Mouse (Mus musculus): Measurements from ENCODE around the gene Ctbp1. TPM values are rescaled to one million over a fixed set of nuclear protein-coding genes. Genes with fewer than 3 reads are reported as not detected.

The Ctbp1 gene
- polyA plus RNA-seq, 1 experiment = 98.6 TPM

GRCm38 (mm10) chr5:33203171-33203565 lies 71.6 kb downstream of the Ctbp1 start:
- 70% methylated on average over 6 of the region's 6 CpGs for WGBS
- Histone ChIP-seq H3K27ac (ENCODE audit: control insufficient read depth, insufficient read depth, low read depth, low read length, poor library complexity) (no peak overlapping the region), H3K4me3 (replicated peaks; ENCODE audit: control insufficient read depth, low read depth, low read length) (no peak overlapping the region), H3K4me1 (ENCODE audit: control insufficient read depth, insufficient read depth, low read length) (no peaks in the 10 kb centered on the region)
- TF ChIP-seq POLR2A (IDR thresholded peaks at IDR 0.05; ENCODE audit: borderline replicate concordance, control insufficient read depth, low read depth, low read length) (no peak), CTCF (IDR thresholded peaks at IDR 0.05; ENCODE audit: control insufficient read depth, insufficient read depth, low read length) (no peak)

GRCm38 (mm10) chr5:33202516-33203170 lies 72.2 kb downstream of the Ctbp1 start:
- H3K4me3 ChIP-seq (replicated peaks; ENCODE audit: control insufficient read depth, low read depth, low read length) = no peak overlapping the region
- no peak overlapping the region for H3K27ac ChIP-seq (ENCODE audit: control insufficient read depth, insufficient read depth, low read depth, low read length, poor library complexity)
- TF ChIP-seq POLR2A (IDR thresholded peaks at IDR 0.05; ENCODE audit: borderline replicate concordance, control insufficient read depth, low read depth, low read length) = no peak
- no peak for TF ChIP-seq CTCF (IDR thresholded peaks at IDR 0.05; ENCODE audit: control insufficient read depth, insufficient read depth, low read length)
- WGBS = 72% methylated on average over 13 of the region's 13 CpGs
- no peaks in the 10 kb centered on the region for H3K4me1 ChIP-seq (ENCODE audit: control insufficient read depth, insufficient read depth, low read length)

- H3K4me1 ChIP-seq (ENCODE audit: control insufficient read depth, insufficient read depth, low read length) = no peaks in the 10 kb centered on the region
- no peak overlapping the region for H3K4me3 ChIP-seq (replicated peaks; ENCODE audit: control insufficient read depth, low read depth, low read length)
- no peak overlapping the region for H3K27ac ChIP-seq (ENCODE audit: control insufficient read depth, insufficient read depth, low read depth, low read length, poor library complexity)
- WGBS = 56% methylated on average over 13 of the region's 13 CpGs
- TF ChIP-seq CTCF (IDR thresholded peaks at IDR 0.05; ENCODE audit: control insufficient read depth, insufficient read depth, low read length) (no peak), POLR2A (IDR thresholded peaks at IDR 0.05; ENCODE audit: borderline replicate concordance, control insufficient read depth, low read depth, low read length) (no peak)
Observed at GRCm38 (mm10) chr5:33201697-33202096, 73.1 kb downstream of the Ctbp1 start.

- H3K4me1 ChIP-seq (ENCODE audit: control insufficient read depth, insufficient read depth, low read length) = no peaks in the 10 kb centered on the region
- H3K4me3 ChIP-seq (replicated peaks; ENCODE audit: control insufficient read depth, low read depth, low read length) = no peak overlapping the region
- WGBS = 48% methylated on average over 1 of the region's 1 CpGs
- H3K27ac ChIP-seq (ENCODE audit: control insufficient read depth, insufficient read depth, low read depth, low read length, poor library complexity) = no peak overlapping the region
- TF ChIP-seq POLR2A (IDR thresholded peaks at IDR 0.05; ENCODE audit: borderline replicate concordance, control insufficient read depth, low read depth, low read length) = no peak
- TF ChIP-seq CTCF (IDR thresholded peaks at IDR 0.05; ENCODE audit: control insufficient read depth, insufficient read depth, low read length) = no peak
Observed at GRCm38 (mm10) chr5:33200071-33200470, 74.7 kb downstream of the Ctbp1 start.

Other genes starting within 250 kb of the Ctbp1 start
- not detected in 2 replicates for gene Slc5a1, start 170.8 kb downstream of the Ctbp1 start, polyA plus RNA-seq (2011; ENCODE audit: insufficient read depth, insufficient read length, low replicate concordance, missing spikeins)
- gene Spon2, start 56.5 kb downstream of the Ctbp1 start, polyA plus RNA-seq (2011; ENCODE audit: insufficient read depth, insufficient read length, low replicate concordance, missing spikeins) = 3.1 and 6.6 TPM in 2 replicates
- 20.2 and 32.3 TPM in 2 replicates for gene Maea, start 60.5 kb upstream of the Ctbp1 start, polyA plus RNA-seq (2011; ENCODE audit: insufficient read depth, insufficient read length, low replicate concordance, missing spikeins)
- gene Uvssa, start 103.6 kb upstream of the Ctbp1 start, polyA plus RNA-seq (2011; ENCODE audit: insufficient read depth, insufficient read length, low replicate concordance, missing spikeins) = 7.7 and 8.0 TPM in 2 replicates
- gene Nkx1-1, start 159.0 kb upstream of the Ctbp1 start, polyA plus RNA-seq (2011; ENCODE audit: insufficient read depth, insufficient read length, low replicate concordance, missing spikeins) = not detected in 2 replicates

Measured in bone marrow, adult 2 months (tissue).